Mouse (Mus musculus) embryonic facial prominence, embryonic 14.5 days (tissue): ENCODE data around the gene Gm45837. TPM values are rescaled to one million over a fixed set of nuclear protein-coding genes. Genes with fewer than 3 reads are reported as not detected.
A peak's percentile ranks its signal among the peaks of the same experiment; 100 is the strongest.

Source experiments
- ATAC-seq: fragments of 200-750 bp; cut with Nextera tagmentation; 2 replicates; pipeline ENCODE4 v1.8.0; 2017; ENCODE audit warnings: low read depth, moderate number of reproducible peaks, moderate TSS enrichment
- DNase-seq: peaks from one replicate; pipeline ENCODE4 v3.0.0-alpha.2; 2015; ENCODE audit warnings: low spot score
- H3K27ac ChIP-seq: fragments of 300-500 bp; sonication (generic); replicated peaks from 2 replicates; pipeline ENCODE4 v1.5.1; 2014; ENCODE audit warnings: low read depth, mild to moderate bottlenecking, low read length, moderate library complexity
- H3K27me3 ChIP-seq: fragments of 300-500 bp; sonication (generic); replicated peaks from 2 replicates; pipeline ENCODE4 v1.6.1; 2014; ENCODE audit warnings: low read length; ENCODE audit not compliant: control insufficient read depth, insufficient read depth
- H3K36me3 ChIP-seq: fragments of 300-500 bp; sonication (generic); 2 replicates; pipeline ENCODE4 v1.6.1; 2014; ENCODE audit warnings: low read length, mixed read lengths; ENCODE audit not compliant: control insufficient read depth, insufficient read depth
- H3K4me1 ChIP-seq: fragments of 300-500 bp; sonication (generic); 2 replicates; pipeline ENCODE4 v1.6.1; 2014; ENCODE audit warnings: antibody characterized with exemption, low read length; ENCODE audit not compliant: control insufficient read depth, insufficient read depth
- H3K4me2 ChIP-seq: fragments of 300-500 bp; sonication (generic); 2 replicates; pipeline ENCODE4 v1.6.1; 2014; ENCODE audit warnings: low read depth, mild to moderate bottlenecking, low read length, moderate library complexity, mixed read lengths
- H3K4me3 ChIP-seq: fragments of 300-500 bp; sonication (generic); 2 replicates; pipeline ENCODE4 v1.5.1; 2014; ENCODE audit warnings: low read depth, mild to moderate bottlenecking, low read length
- H3K9ac ChIP-seq: fragments of 300-500 bp; sonication (generic); 2 replicates; pipeline ENCODE4 v1.6.1; 2014; ENCODE audit warnings: low read depth, mild to moderate bottlenecking, low read length, moderate library complexity, mixed read lengths
- H3K9me3 ChIP-seq: fragments of 300-500 bp; sonication (generic); 2 replicates; pipeline ENCODE4 v1.6.1; 2016; ENCODE audit warnings: low read length; ENCODE audit not compliant: control insufficient read depth
- WGBS: fragments of 180-500 bp; shearing (Covaris S2); extraction: QIAGEN DNeasy Blood & Tissue Kit; methylation state at CpG from one replicate; pipeline ENCODE4 v1.1.7; 2014; 5-methylcytosine and 5-hydroxymethylcytosine counted together
- polyA plus RNA-seq: library from polyadenylated mRNA; unstranded; fragments of >200 nt; fragmentation: Nextera tagmentation; extraction: Ambion mirVana; gene quantifications from 2 replicates; pipeline ENCODE4 v1.2.1, GENCODE M21; 2014

Gm45837 gene
- polyA plus RNA-seq, 1 experiment from 2014 or later: not detected

- Histone ChIP-seq H3K9ac (no peak overlapping the region), H3K27ac (no peak overlapping the region), H3K36me3 (no peaks in the 10 kb centered on the region), H3K9me3 (no peaks in the 10 kb centered on the region), H3K4me2 (no peak overlapping the region), H3K27me3 (no peaks in the 10 kb centered on the region), H3K4me3 (no peak overlapping the region), H3K4me1 (peaks cover 5% of the 10 kb centered on the region; the same call in 1 of the 2 replicates)
- ATAC-seq (peak; percentile 42; the same call in 1 of the 2 replicates), DNase-seq (peak; percentile 83)
Observed at GRCm38 (mm10) chr7:101374155-101374554, 36.5 kb upstream of the Gm45837 start.

GRCm38 (mm10) chr7:101376701-101377340 is 33.9 kb upstream of the Gm45837 start:
- ATAC-seq (peak; percentile 3; the same call in 1 of the 2 replicates), DNase-seq (peak; percentile 56)
- peaks cover 5% of the 10 kb centered on the region; the same call in 1 of the 2 replicates for H3K4me1 ChIP-seq
- H3K4me2 ChIP-seq: no peak overlapping the region
- no peaks in the 10 kb centered on the region for H3K36me3 ChIP-seq
- no peak overlapping the region for H3K27ac ChIP-seq
- no peaks in the 10 kb centered on the region for H3K9me3 ChIP-seq
- H3K9ac ChIP-seq: no peak overlapping the region
- H3K4me3 ChIP-seq: no peak overlapping the region
- WGBS: 71% methylated on average over 10 of the region's 10 CpGs
- H3K27me3 ChIP-seq: no peaks in the 10 kb centered on the region

GRCm38 (mm10) chr7:101377741-101378262 is 32.9 kb upstream of the Gm45837 start:
- peak overlapping the region; percentile 43; the same call in 1 of the 2 replicates for H3K9ac ChIP-seq
- H3K36me3 ChIP-seq: no peaks in the 10 kb centered on the region
- H3K4me1 ChIP-seq: peaks cover 5% of the 10 kb centered on the region; the same call in 1 of the 2 replicates
- H3K27ac ChIP-seq: peak overlapping the region; percentile 71
- peak; percentile 72 for ATAC-seq
- peak overlapping the region; percentile 42 for H3K4me2 ChIP-seq
- peak; percentile 81 for DNase-seq
- no peaks in the 10 kb centered on the region for H3K27me3 ChIP-seq
- 17% methylated on average over 7 of the region's 7 CpGs for WGBS
- no peaks in the 10 kb centered on the region for H3K9me3 ChIP-seq
- peak overlapping the region; percentile 19; the same call in 1 of the 2 replicates for H3K4me3 ChIP-seq

GRCm38 (mm10) chr7:101378285-101378684 is 32.4 kb upstream of the Gm45837 start:
- no peak for DNase-seq
- no peak for ATAC-seq
- Histone ChIP-seq H3K27ac (peak overlapping the region; percentile 71), H3K9ac (peak overlapping the region; percentile 43), H3K27me3 (no peaks in the 10 kb centered on the region), H3K4me1 (peaks cover 5% of the 10 kb centered on the region; the same call in 1 of the 2 replicates), H3K9me3 (no peaks in the 10 kb centered on the region), H3K36me3 (no peaks in the 10 kb centered on the region), H3K4me3 (peak overlapping the region; percentile 19; the same call in 1 of the 2 replicates), H3K4me2 (peak overlapping the region; percentile 42)
- WGBS: 40% methylated on average over 3 of the region's 3 CpGs

- Histone ChIP-seq H3K4me1 (peaks cover 5% of the 10 kb centered on the region; the same call in 1 of the 2 replicates), H3K36me3 (no peaks in the 10 kb centered on the region), H3K4me3 (no peak overlapping the region), H3K4me2 (peak overlapping the region; percentile 42), H3K9ac (peak overlapping the region; percentile 43), H3K27me3 (no peaks in the 10 kb centered on the region), H3K9me3 (no peaks in the 10 kb centered on the region), H3K27ac (peak overlapping the region; percentile 71; the same call in 1 of the 2 replicates)
- no peak for DNase-seq
- no peak for ATAC-seq
- WGBS: 46% methylated on average over 5 of the region's 5 CpGs
Observed at GRCm38 (mm10) chr7:101378796-101379465, 31.8 kb upstream of the Gm45837 start.

GRCm38 (mm10) chr7:101379732-101380131 is 31.0 kb upstream of the Gm45837 start:
- no peak for DNase-seq
- no peak for ATAC-seq
- Histone ChIP-seq H3K36me3 (no peaks in the 10 kb centered on the region), H3K9ac (peak overlapping the region; percentile 43; the same call in 1 of the 2 replicates), H3K9me3 (no peaks in the 10 kb centered on the region), H3K27ac (no peak overlapping the region), H3K27me3 (no peaks in the 10 kb centered on the region), H3K4me1 (peaks cover 5% of the 10 kb centered on the region; the same call in 1 of the 2 replicates), H3K4me3 (no peak overlapping the region), H3K4me2 (0 out of 2 replicates have a peak overlapping the region, but pooled peaks have one; percentile 42)
- WGBS: 49% methylated on average over 2 of the region's 2 CpGs

GRCm38 (mm10) chr7:101381512-101381911 is 29.2 kb upstream of the Gm45837 start:
- Histone ChIP-seq H3K4me2 (no peak overlapping the region), H3K27me3 (no peaks in the 10 kb centered on the region), H3K9ac (no peak overlapping the region), H3K27ac (no peak overlapping the region), H3K9me3 (no peaks in the 10 kb centered on the region), H3K36me3 (no peaks in the 10 kb centered on the region), H3K4me1 (peaks cover 17% of the 10 kb centered on the region), H3K4me3 (no peak overlapping the region)
- DNase-seq: no peak
- WGBS: 57% methylated on average over 6 of the region's 6 CpGs
- no peak for ATAC-seq

GRCm38 (mm10) chr7:101382378-101382777 is 28.3 kb upstream of the Gm45837 start:
- whole genome bisulfite sequencing: 63% methylated on average over 8 of the region's 8 CpGs
- no peaks in the 10 kb centered on the region for H3K36me3 ChIP-seq
- no peak overlapping the region for H3K4me3 ChIP-seq
- no peaks in the 10 kb centered on the region for H3K27me3 ChIP-seq
- peaks cover 17% of the 10 kb centered on the region for H3K4me1 ChIP-seq
- no peak overlapping the region for H3K4me2 ChIP-seq
- no peak overlapping the region for H3K9ac ChIP-seq
- no peak overlapping the region for H3K27ac ChIP-seq
- no peaks in the 10 kb centered on the region for H3K9me3 ChIP-seq
- ATAC-seq (no peak), DNase-seq (no peak)
